Mouse (Mus musculus): ENCODE results near the gene Ctdnep1. TPM values are rescaled to one million over a fixed set of nuclear protein-coding genes. Genes with fewer than 3 reads are reported as not detected.
"Not testable (repeated sequence)": the region's sequence is repeated elsewhere in the genome, so short reads cannot be mapped to it uniquely, and the experiment has no call there.

The Ctdnep1 gene
- polyA plus RNA-seq, 1 experiment from 2014 or later: 22.3 TPM

- Histone ChIP-seq H3K4me2 (no peak overlapping the region), H3K4me1 (peaks cover 22% of the 10 kb centered on the region), H3K36me3 (no peaks in the 10 kb centered on the region), H3K27me3 (no peaks in the 10 kb centered on the region; the same call in 1 of the 2 replicates), H3K27ac (no peak overlapping the region), H3K4me3 (no peak overlapping the region), H3K9ac (no peak overlapping the region), H3K9me3 (no peaks in the 10 kb centered on the region)
- WGBS: 38% methylated on average over 1 of the region's 1 CpGs
- ATAC-seq (ENCODE audit: borderline replicate concordance, extremely low read depth, low FRiP score, low TSS enrichment): no peak
Measured at GRCm38 (mm10) chr11:69952274-69952673, 28.7 kb upstream of the Ctdnep1 start.

- H3K27ac ChIP-seq: peak overlapping the region; percentile 47; the same call in 1 of the 2 replicates
- no peak overlapping the region for H3K4me3 ChIP-seq
- H3K4me1 ChIP-seq: peaks cover 16% of the 10 kb centered on the region
- 30% methylated on average over 11 of the region's 11 CpGs for WGBS
- no peak overlapping the region for H3K4me2 ChIP-seq
- no peak for ATAC-seq (ENCODE audit: borderline replicate concordance, extremely low read depth, low FRiP score, low TSS enrichment)
- H3K9ac ChIP-seq: no peak overlapping the region
- no peaks in the 10 kb centered on the region for H3K9me3 ChIP-seq
- H3K36me3 ChIP-seq: no peaks in the 10 kb centered on the region
- H3K27me3 ChIP-seq: no peaks in the 10 kb centered on the region; the same call in 1 of the 2 replicates
Measured at GRCm38 (mm10) chr11:69953267-69953915, 27.6 kb upstream of the Ctdnep1 start.

GRCm38 (mm10) chr11:69955618-69956017 is 25.3 kb upstream of the Ctdnep1 start:
- not testable (repeated sequence) for H3K27me3 ChIP-seq; H3K4me3 ChIP-seq; H3K36me3 ChIP-seq; H3K9me3 ChIP-seq; H3K4me1 ChIP-seq; H3K4me2 ChIP-seq; H3K9ac ChIP-seq; H3K27ac ChIP-seq; ATAC-seq (ENCODE audit: borderline replicate concordance, extremely low read depth, low FRiP score, low TSS enrichment)
- 83% methylated on average over 4 of the region's 4 CpGs for WGBS

GRCm38 (mm10) chr11:69956218-69956617 is 24.7 kb upstream of the Ctdnep1 start:
- Histone ChIP-seq H3K27ac (no peak overlapping the region), H3K9me3 (no peaks in the 10 kb centered on the region), H3K4me2 (no peak overlapping the region), H3K27me3 (no peaks in the 10 kb centered on the region; the same call in 1 of the 2 replicates), H3K36me3 (no peaks in the 10 kb centered on the region), H3K9ac (no peak overlapping the region), H3K4me1 (peaks cover 7% of the 10 kb centered on the region; the same call in 1 of the 2 replicates), H3K4me3 (no peak overlapping the region)
- ATAC-seq (ENCODE audit: borderline replicate concordance, extremely low read depth, low FRiP score, low TSS enrichment): no peak
- WGBS: 74% methylated on average over 1 of the region's 1 CpGs

- no peak overlapping the region for H3K9ac ChIP-seq
- no peak for ATAC-seq (ENCODE audit: borderline replicate concordance, extremely low read depth, low FRiP score, low TSS enrichment)
- H3K4me1 ChIP-seq: 0 out of 2 replicates have a peak, but pooled peaks cover 3% of the 10 kb centered on the region
- H3K27me3 ChIP-seq: peaks cover 43% of the 10 kb centered on the region
- H3K9me3 ChIP-seq: no peaks in the 10 kb centered on the region
- H3K36me3 ChIP-seq: no peaks in the 10 kb centered on the region
- no peak overlapping the region for H3K4me3 ChIP-seq
- no peak overlapping the region for H3K4me2 ChIP-seq
- no peak overlapping the region for H3K27ac ChIP-seq
- 32% methylated on average over 5 of the region's 5 CpGs for WGBS
Measured at GRCm38 (mm10) chr11:69960616-69961015, 20.3 kb upstream of the Ctdnep1 start.

DNA sequence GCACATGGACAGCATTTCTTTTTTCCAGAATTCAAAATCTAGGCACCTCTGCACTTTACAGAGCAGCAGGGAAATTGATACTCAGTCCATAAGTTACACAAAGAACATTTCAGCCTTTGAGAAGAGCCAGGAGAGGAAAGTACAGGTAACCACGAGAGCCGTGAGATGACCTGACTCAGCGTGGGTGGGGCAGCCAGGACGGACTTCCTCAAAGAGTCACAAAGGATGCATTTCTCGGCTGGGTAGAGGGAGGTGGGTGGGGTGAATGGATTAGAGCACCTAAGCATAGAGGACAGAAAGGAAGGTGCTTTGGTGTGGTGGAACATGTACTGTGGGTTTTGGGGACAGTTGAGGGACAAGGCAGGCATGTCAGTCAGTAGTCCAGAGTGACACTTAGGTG is 19.1 kb upstream of the Ctdnep1 start:
- H3K4me1 ChIP-seq: peaks cover 7% of the 10 kb centered on the region; the same call in 1 of the 2 replicates
- H3K4me2 ChIP-seq: no peak overlapping the region
- no peak overlapping the region for H3K4me3 ChIP-seq
- H3K27me3 ChIP-seq: peaks cover 55% of the 10 kb centered on the region
- H3K36me3 ChIP-seq: no peaks in the 10 kb centered on the region
- no peak overlapping the region for H3K27ac ChIP-seq
- WGBS: 33% methylated on average over 5 of the region's 5 CpGs
- H3K9ac ChIP-seq: no peak overlapping the region
- ATAC-seq (ENCODE audit: borderline replicate concordance, extremely low read depth, low FRiP score, low TSS enrichment): no peak
- H3K9me3 ChIP-seq: no peaks in the 10 kb centered on the region

GRCm38 (mm10) chr11:69964650-69965270 is 16.2 kb upstream of the Ctdnep1 start, which contains the start of gene Cldn7:
Gene Cldn7 (plus strand): TSS chr11:69964779.
- Histone ChIP-seq H3K9ac (peak within 1 kb of the TSS; percentile 54), H3K27ac (peak within 1 kb of the TSS; percentile 84), H3K36me3 (peaks cover 16% of the 10 kb centered on the region), H3K4me2 (peak within 1 kb of the TSS; percentile 61), H3K4me3 (peak within 1 kb of the TSS; percentile 54), H3K9me3 (no peaks in the 10 kb centered on the region), H3K27me3 (peaks cover 63% of the 10 kb centered on the region), H3K4me1 (peaks cover 8% of the 10 kb centered on the region; the same call in 1 of the 2 replicates)
- no peak for ATAC-seq (ENCODE audit: borderline replicate concordance, extremely low read depth, low FRiP score, low TSS enrichment)
- WGBS: 7% methylated on average over 24 of the region's 24 CpGs

GRCm38 (mm10) chr11:69965271-69966005 is 15.5 kb upstream of the Ctdnep1 start:
- peaks cover 23% of the 10 kb centered on the region for H3K36me3 ChIP-seq
- H3K27ac ChIP-seq: peak overlapping the region; percentile 84
- peaks cover 63% of the 10 kb centered on the region for H3K27me3 ChIP-seq
- no peaks in the 10 kb centered on the region for H3K9me3 ChIP-seq
- H3K4me2 ChIP-seq: peak overlapping the region; percentile 61
- 3% methylated on average over 49 of the region's 49 CpGs for WGBS
- H3K4me1 ChIP-seq: peaks cover 8% of the 10 kb centered on the region; the same call in 1 of the 2 replicates
- peak; percentile 75 for ATAC-seq (ENCODE audit: borderline replicate concordance, extremely low read depth, low FRiP score, low TSS enrichment)
- H3K9ac ChIP-seq: peak overlapping the region; percentile 54
- peak overlapping the region; percentile 54 for H3K4me3 ChIP-seq

DNA sequence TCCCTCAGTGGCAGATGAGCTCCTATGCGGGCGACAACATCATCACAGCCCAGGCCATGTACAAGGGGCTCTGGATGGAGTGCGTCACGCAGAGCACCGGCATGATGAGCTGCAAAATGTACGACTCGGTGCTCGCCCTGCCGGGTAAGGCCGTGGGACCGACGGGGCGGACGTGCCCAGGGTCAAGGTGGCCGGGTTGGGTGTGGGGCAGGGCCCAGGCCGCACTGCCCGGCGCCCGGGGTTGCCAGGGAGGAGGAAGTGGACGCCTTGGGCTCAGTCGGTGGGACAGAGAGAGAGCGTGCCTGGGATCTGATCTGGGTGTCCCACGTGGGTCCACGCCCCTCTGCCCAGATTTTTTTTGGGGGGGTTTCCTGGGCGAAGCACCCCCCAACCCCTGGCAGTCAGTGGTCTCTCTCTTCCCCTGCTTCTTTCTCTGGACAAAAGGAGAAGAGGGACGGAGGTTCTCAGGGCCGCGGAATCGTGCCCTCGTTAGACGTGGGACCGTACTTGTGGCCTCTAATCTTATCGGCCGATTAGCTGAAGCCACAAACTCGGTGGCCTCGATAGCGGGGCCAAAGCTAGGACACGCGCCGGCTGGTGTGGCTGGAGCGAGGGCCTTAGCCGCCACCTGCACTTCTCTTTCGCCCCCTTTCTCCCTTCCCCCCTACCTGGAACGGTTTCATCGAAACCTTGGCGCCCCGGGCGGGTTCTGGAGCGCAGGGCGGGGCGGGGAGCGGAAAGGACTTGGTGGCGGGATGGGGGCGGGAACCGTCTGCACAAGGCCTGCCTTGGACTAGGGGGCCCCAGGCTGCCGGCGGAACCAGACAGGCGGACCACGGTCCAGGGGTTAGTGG is 14.7 kb upstream of the Ctdnep1 start:
- peaks cover 8% of the 10 kb centered on the region; the same call in 1 of the 2 replicates for H3K4me1 ChIP-seq
- H3K4me2 ChIP-seq: peak overlapping the region; percentile 61
- 0 out of 2 replicates have a peak, but pooled peaks have one; percentile 52 for ATAC-seq (ENCODE audit: borderline replicate concordance, extremely low read depth, low FRiP score, low TSS enrichment)
- peak overlapping the region; percentile 54 for H3K4me3 ChIP-seq
- H3K27ac ChIP-seq: peak overlapping the region; percentile 71
- H3K9me3 ChIP-seq: no peaks in the 10 kb centered on the region
- whole genome bisulfite sequencing: 2% methylated on average over 59 of the region's 59 CpGs
- peak overlapping the region; percentile 54 for H3K9ac ChIP-seq
- peaks cover 63% of the 10 kb centered on the region for H3K27me3 ChIP-seq
- H3K36me3 ChIP-seq: peaks cover 25% of the 10 kb centered on the region

GRCm38 (mm10) chr11:69966860-69967517 is 14.0 kb upstream of the Ctdnep1 start:
- Histone ChIP-seq H3K9ac (peak overlapping the region; percentile 54), H3K4me1 (peaks cover 8% of the 10 kb centered on the region; the same call in 1 of the 2 replicates), H3K27me3 (peaks cover 56% of the 10 kb centered on the region), H3K27ac (peak overlapping the region; percentile 71), H3K4me2 (peak overlapping the region; percentile 61), H3K36me3 (peaks cover 32% of the 10 kb centered on the region), H3K4me3 (peak overlapping the region; percentile 54), H3K9me3 (no peaks in the 10 kb centered on the region)
- 34% methylated on average over 17 of the region's 17 CpGs for WGBS
- no peak for ATAC-seq (ENCODE audit: borderline replicate concordance, extremely low read depth, low FRiP score, low TSS enrichment)
